Mouse (Mus musculus) kidney, embryonic 16.5 days (tissue): Measurements from ENCODE around the gene Dmrta2. TPM values are rescaled to one million over a fixed set of nuclear protein-coding genes. Genes with fewer than 3 reads are reported as not detected.

Experiments
- ATAC-seq: fragments of 200-750 bp; cut with Nextera tagmentation; 2 replicates; pipeline ENCODE4 v1.8.0; 2017; ENCODE audit warnings: moderate TSS enrichment; ENCODE audit not compliant: low FRiP score, low TSS enrichment
- H3K27ac ChIP-seq: fragments of 300-500 bp; sonication (generic); 2 replicates; pipeline ENCODE4 v1.5.1; 2014; ENCODE audit warnings: low read length
- H3K27me3 ChIP-seq: fragments of 300-500 bp; sonication (generic); 2 replicates; pipeline ENCODE4 v1.6.1; 2014; ENCODE audit warnings: low read length, control low read depth, mixed read lengths; ENCODE audit not compliant: insufficient read depth
- H3K36me3 ChIP-seq: fragments of 300-500 bp; sonication (generic); 2 replicates; pipeline ENCODE4 v1.6.1; 2014; ENCODE audit warnings: low read length, control low read depth, mixed read lengths; ENCODE audit not compliant: insufficient read depth
- H3K4me1 ChIP-seq: fragments of 300-500 bp; sonication (generic); 2 replicates; pipeline ENCODE4 v1.6.1; 2014; ENCODE audit warnings: low read length, control low read depth, mixed read lengths; ENCODE audit not compliant: insufficient read depth
- H3K4me2 ChIP-seq: fragments of 300-500 bp; sonication (generic); replicated peaks from 2 replicates; pipeline ENCODE4 v1.6.1; 2014; ENCODE audit warnings: low read depth, low read length
- H3K4me3 ChIP-seq: fragments of 300-500 bp; sonication (generic); 2 replicates; pipeline ENCODE4 v1.5.1; 2014; ENCODE audit warnings: mild to moderate bottlenecking, low read length
- H3K9ac ChIP-seq: fragments of 300-500 bp; sonication (generic); replicated peaks from 2 replicates; pipeline ENCODE4 v1.6.1; 2014; ENCODE audit warnings: low read length
- H3K9me3 ChIP-seq: fragments of 300-500 bp; sonication (generic); 2 replicates; pipeline ENCODE4 v1.6.1; 2016; ENCODE audit warnings: low read length, control low read depth
- WGBS: fragments of 180-500 bp; shearing (Covaris S2); extraction: QIAGEN DNeasy Blood & Tissue Kit; methylation state at CpG from one replicate; pipeline ENCODE4 v1.1.7; 2014; 5-methylcytosine and 5-hydroxymethylcytosine counted together
- polyA plus RNA-seq: library from polyadenylated mRNA; unstranded; fragments of >200 nt; fragmentation: Nextera tagmentation; extraction: Ambion mirVana; gene quantifications from 2 replicates; pipeline ENCODE4 v1.2.1, GENCODE M21; 2015

The Dmrta2 gene
- polyA plus RNA-seq, 1 experiment from 2014 or later: 0.25 TPM

GRCm38 (mm10) chr4:109978858-109979340, 1.0 kb downstream of the Dmrta2 start:
- peak overlapping the region; percentile 71; the same call in 1 of the 2 replicates for H3K4me2 ChIP-seq
- 5% methylated on average over 9 of the region's 9 CpGs for WGBS
- ATAC-seq: no peak

GRCm38 (mm10) chr4:109979461-109980320, 1.8 kb downstream of the Dmrta2 start:
- H3K27me3 ChIP-seq: peaks cover 97% of the 10 kb centered on the region
- under 1% methylated on average over 65 of the region's 66 CpGs for whole genome bisulfite sequencing
- peaks cover 47% of the 10 kb centered on the region for H3K4me1 ChIP-seq
- no peak for ATAC-seq
- peak overlapping the region; percentile 32 for H3K4me3 ChIP-seq
- H3K4me2 ChIP-seq: peak overlapping the region; percentile 40
- peaks cover 3% of the 10 kb centered on the region; the same call in 1 of the 2 replicates for H3K9me3 ChIP-seq
- no peak overlapping the region for H3K27ac ChIP-seq
- H3K36me3 ChIP-seq: no peaks in the 10 kb centered on the region
- H3K9ac ChIP-seq: no peak overlapping the region

More at GRCm38 (mm10) chr4:109978858-109979340, 1.0 kb downstream of the Dmrta2 start:
- Histone ChIP-seq H3K4me3 (peak overlapping the region; percentile 49), H3K27me3 (peaks cover 97% of the 10 kb centered on the region), H3K4me1 (peaks cover 54% of the 10 kb centered on the region), H3K9ac (no peak overlapping the region), H3K27ac (no peak overlapping the region), H3K36me3 (no peaks in the 10 kb centered on the region), H3K9me3 (peaks cover 3% of the 10 kb centered on the region; the same call in 1 of the 2 replicates)

GRCm38 (mm10) chr4:109980321-109981082, 2.6 kb downstream of the Dmrta2 start:
- peak overlapping the region; percentile 32 for H3K4me3 ChIP-seq
- peaks cover 3% of the 10 kb centered on the region; the same call in 1 of the 2 replicates for H3K9me3 ChIP-seq
- peaks cover 41% of the 10 kb centered on the region for H3K4me1 ChIP-seq
- peak overlapping the region; percentile 40; the same call in 1 of the 2 replicates for H3K4me2 ChIP-seq
- ATAC-seq: no peak
- 6% methylated on average over 27 of the region's 29 CpGs for WGBS
- H3K36me3 ChIP-seq: no peaks in the 10 kb centered on the region
- H3K27me3 ChIP-seq: peaks cover 97% of the 10 kb centered on the region
- no peak overlapping the region for H3K9ac ChIP-seq
- no peak overlapping the region for H3K27ac ChIP-seq

GRCm38 (mm10) chr4:109981083-109981870, 3.4 kb downstream of the Dmrta2 start:
- Histone ChIP-seq H3K27ac (no peak overlapping the region), H3K4me1 (peaks cover 41% of the 10 kb centered on the region), H3K36me3 (no peaks in the 10 kb centered on the region), H3K4me3 (peak overlapping the region; percentile 47), H3K27me3 (peaks cover 97% of the 10 kb centered on the region), H3K9me3 (no peaks in the 10 kb centered on the region), H3K4me2 (peak overlapping the region; percentile 61), H3K9ac (peak overlapping the region; percentile 51; the same call in 1 of the 2 replicates)
- no peak for ATAC-seq
- WGBS: 4% methylated on average over 37 of the region's 37 CpGs

GRCm38 (mm10) chr4:109981871-109982680, 4.2 kb downstream of the Dmrta2 start:
- peaks cover 44% of the 10 kb centered on the region for H3K4me1 ChIP-seq
- peak overlapping the region; percentile 47 for H3K4me3 ChIP-seq
- H3K27me3 ChIP-seq: peaks cover 98% of the 10 kb centered on the region
- H3K9me3 ChIP-seq: no peaks in the 10 kb centered on the region
- H3K4me2 ChIP-seq: peak overlapping the region; percentile 61
- no peak overlapping the region for H3K27ac ChIP-seq
- peak; percentile 11 for ATAC-seq
- no peaks in the 10 kb centered on the region for H3K36me3 ChIP-seq
- H3K9ac ChIP-seq: peak overlapping the region; percentile 51
- under 1% methylated on average over 86 of the region's 99 CpGs for WGBS

- 4% methylated on average over 28 of the region's 30 CpGs for whole genome bisulfite sequencing
- H3K27ac ChIP-seq: no peak overlapping the region
- peaks cover 37% of the 10 kb centered on the region for H3K4me1 ChIP-seq
- peak; percentile 1; the same call in 1 of the 2 replicates for ATAC-seq
- peak overlapping the region; percentile 51; the same call in 1 of the 2 replicates for H3K9ac ChIP-seq
- no peaks in the 10 kb centered on the region for H3K9me3 ChIP-seq
- H3K4me3 ChIP-seq: peak overlapping the region; percentile 47
- H3K36me3 ChIP-seq: no peaks in the 10 kb centered on the region
- peaks cover 98% of the 10 kb centered on the region for H3K27me3 ChIP-seq
- H3K4me2 ChIP-seq: peak overlapping the region; percentile 61
Observed at GRCm38 (mm10) chr4:109982681-109983265, 4.9 kb downstream of the Dmrta2 start.

GRCm38 (mm10) chr4:109983281-109984001, 5.6 kb downstream of the Dmrta2 start:
- Histone ChIP-seq H3K9me3 (no peaks in the 10 kb centered on the region), H3K9ac (no peak overlapping the region), H3K27me3 (peaks cover 96% of the 10 kb centered on the region), H3K36me3 (no peaks in the 10 kb centered on the region), H3K4me1 (peaks cover 30% of the 10 kb centered on the region), H3K4me2 (peak overlapping the region; percentile 35), H3K27ac (no peak overlapping the region), H3K4me3 (peak overlapping the region; percentile 23)
- no peak for ATAC-seq
- under 1% methylated on average over 49 of the region's 49 CpGs for WGBS

GRCm38 (mm10) chr4:109984011-109984411, 6.2 kb downstream of the Dmrta2 start:
- under 1% methylated on average over 24 of the region's 24 CpGs for WGBS
- H3K9ac ChIP-seq: no peak overlapping the region
- no peaks in the 10 kb centered on the region for H3K36me3 ChIP-seq
- H3K27ac ChIP-seq: no peak overlapping the region
- peak overlapping the region; percentile 23 for H3K4me3 ChIP-seq
- H3K27me3 ChIP-seq: peaks cover 96% of the 10 kb centered on the region
- H3K9me3 ChIP-seq: no peaks in the 10 kb centered on the region
- H3K4me1 ChIP-seq: peaks cover 27% of the 10 kb centered on the region
- ATAC-seq: no peak
- H3K4me2 ChIP-seq: peak overlapping the region; percentile 35
